Mouse (Mus musculus) common myeloid progenitor, adult 5-6 weeks (primary cell): Measurements from ENCODE around the gene Fcgr2b. TPM values are rescaled to one million over a fixed set of nuclear protein-coding genes. Genes with fewer than 3 reads are reported as not detected.

Experiments
- ATAC-seq: replicated peaks from 2 replicates; pipeline ENCODE4 v1.8.0; 2016; ENCODE audit warnings: low read depth, mild to moderate bottlenecking, moderate TSS enrichment, inconsistent platforms; ENCODE audit not compliant: poor library complexity, severe bottlenecking
- total RNA-seq: library from RNA; stranded (forward); fragments of 200-1000, 187-1606 nt; gene quantifications from 2 replicates; pipeline ENCODE4 v1.2.3, GENCODE M21; 2017

The Fcgr2b gene
- total RNA-seq, result 27.5 and 30.1 TPM in 2 replicates

GRCm38 (mm10) chr1:170976447-170976846, at the start of gene Fcgr2b:
Gene Fcgr2b (minus strand): TSS chr1:170976547.
- no peak for ATAC-seq

- no peak for ATAC-seq
Measured at GRCm38 (mm10) chr1:171019311-171019950, 43.1 kb upstream of the Fcgr2b start.

GRCm38 (mm10) chr1:171018737-171019136, 42.4 kb upstream of the Fcgr2b start, which contains the start of gene Fcgr4:
Gene Fcgr4 (plus strand): TSS chr1:171018920.
- peak; percentile 43 for ATAC-seq

- peak; percentile 62 for ATAC-seq
Measured at GRCm38 (mm10) chr1:171017468-171018158, 41.3 kb upstream of the Fcgr2b start.

GRCm38 (mm10) chr1:171016676-171017356, 40.5 kb upstream of the Fcgr2b start:
- 0 out of 2 replicates have a peak, but pooled peaks have one; percentile 13 for ATAC-seq

GRCm38 (mm10) chr1:171011733-171012132, 35.4 kb upstream of the Fcgr2b start:
- no peak for ATAC-seq

- no peak for ATAC-seq
Measured at GRCm38 (mm10) chr1:171006905-171007304, 30.6 kb upstream of the Fcgr2b start.

- peak; percentile 76 for ATAC-seq
Measured at GRCm38 (mm10) chr1:171006335-171006734, 30.0 kb upstream of the Fcgr2b start.

GRCm38 (mm10) chr1:171005586-171005985, 29.2 kb upstream of the Fcgr2b start:
- no peak for ATAC-seq

GRCm38 (mm10) chr1:171005081-171005480, 28.7 kb upstream of the Fcgr2b start:
- no peak for ATAC-seq

- no peak for ATAC-seq
Measured at GRCm38 (mm10) chr1:170999811-171000210, 23.5 kb upstream of the Fcgr2b start.

- peak; percentile 92 for ATAC-seq
Measured at GRCm38 (mm10) chr1:170997756-170998655, 21.7 kb upstream of the Fcgr2b start.

GRCm38 (mm10) chr1:170996753-170997152, 20.4 kb upstream of the Fcgr2b start:
- peak; percentile 68 for ATAC-seq

- no peak for ATAC-seq
Measured at GRCm38 (mm10) chr1:170996034-170996433, 19.7 kb upstream of the Fcgr2b start.

- ATAC-seq, result peak; percentile 82
Measured at GRCm38 (mm10) chr1:170992550-170992949, 16.2 kb upstream of the Fcgr2b start.

- ATAC-seq, result no peak
Measured at GRCm38 (mm10) chr1:170989656-170990055, 13.3 kb upstream of the Fcgr2b start.

GRCm38 (mm10) chr1:170985861-170986260, 9.5 kb upstream of the Fcgr2b start:
- ATAC-seq, result no peak

- peak; percentile 74; the same call in 1 of the 2 replicates for ATAC-seq
Measured at GRCm38 (mm10) chr1:170985092-170985491, 8.7 kb upstream of the Fcgr2b start.

GRCm38 (mm10) chr1:170983066-170983465, 6.7 kb upstream of the Fcgr2b start:
- ATAC-seq, result 0 out of 2 replicates have a peak, but pooled peaks have one; percentile 39

- ATAC-seq, result no peak
Measured at GRCm38 (mm10) chr1:170982301-170982700, 6.0 kb upstream of the Fcgr2b start.
